Mouse (Mus musculus) monocyte, adult 5-6 weeks (primary cell): Measurements from ENCODE around the gene Mrps12. TPM values are rescaled to one million over a fixed set of nuclear protein-coding genes. Genes with fewer than 3 reads are reported as not detected.
"Not testable (repeated sequence)": the region's sequence is repeated elsewhere in the genome, so short reads cannot be mapped to it uniquely, and the experiment has no call there.

ENCODE experiments used
- ATAC-seq: fragments of 153-309, 156-312 bp; replicated peaks from 2 replicates; pipeline ENCODE4 v1.8.0; 2017; ENCODE audit warnings: mild to moderate bottlenecking; ENCODE audit not compliant: low TSS enrichment, insufficient number of reproducible peaks, severe bottlenecking, poor library complexity, low FRiP score
- total RNA-seq: library from RNA; stranded (forward); fragments of 200-1000, 200-491, 200-594 nt; gene quantifications from 3 replicates; pipeline ENCODE4 v1.2.3, GENCODE M21; 2017

The Mrps12 gene
- total RNA-seq, 1 experiment from 2014 or later: 33.7 TPM

DNA sequence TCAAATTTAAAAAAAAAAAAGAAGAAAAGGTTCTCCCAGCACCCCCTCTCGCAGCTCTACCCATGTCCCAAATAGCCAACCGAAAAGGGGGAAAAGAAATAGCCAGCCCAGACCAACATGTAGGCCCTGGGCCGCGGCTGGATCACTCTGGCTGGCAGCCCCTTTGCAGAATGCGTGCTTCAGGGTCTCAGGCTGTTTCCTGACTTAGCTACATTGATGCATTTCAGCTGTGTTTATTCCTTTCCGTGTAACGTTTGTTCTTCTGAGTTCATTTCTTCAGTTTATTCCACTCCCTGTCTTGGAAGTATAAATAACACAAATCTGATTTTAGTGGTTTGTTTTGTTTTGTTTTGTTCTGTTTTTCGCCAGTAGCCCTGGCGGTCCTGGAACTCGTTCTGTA, 23.9 kb downstream of the Mrps12 start:
- ATAC-seq: no peak

DNA sequence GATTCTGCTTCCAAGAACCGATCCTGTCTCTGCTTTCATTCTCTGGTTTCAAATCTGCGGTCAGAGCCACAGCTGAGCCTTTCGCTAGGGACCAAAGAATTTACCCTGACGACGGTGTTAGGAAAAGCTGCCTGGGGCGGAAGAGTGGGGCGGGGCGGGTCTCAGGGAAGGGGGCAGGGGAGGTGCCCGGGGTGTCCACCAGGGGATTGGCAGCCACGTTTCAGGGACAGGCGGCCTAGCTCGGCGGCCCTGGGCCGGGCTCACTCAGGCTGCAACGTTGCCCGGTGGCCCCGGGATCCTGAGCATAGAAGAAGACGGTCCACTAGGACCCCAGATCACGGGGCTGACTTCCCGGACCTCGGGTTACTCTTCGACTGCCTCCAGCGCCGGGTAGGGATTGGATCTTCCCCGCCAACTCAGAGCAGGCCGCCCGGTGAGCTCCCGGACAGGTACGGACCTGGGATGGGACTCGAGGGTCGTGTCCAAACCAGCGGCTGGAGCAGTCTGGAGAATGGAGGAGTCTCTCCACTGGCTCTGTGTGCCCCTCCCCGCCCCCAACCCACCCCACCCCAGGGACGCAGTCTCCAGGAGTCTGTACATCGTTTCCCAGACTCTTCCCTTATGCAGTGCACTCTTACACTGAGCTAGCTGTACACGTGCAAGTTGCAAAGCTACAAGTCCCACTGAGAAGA, 24.9 kb downstream of the Mrps12 start, which contains the start of gene Fbxo17:
TSS of gene Fbxo17 (plus strand) at position 215 of the 692 bp plus-strand sequence.
- ATAC-seq: peak; percentile 36; the same call in 1 of the 2 replicates

DNA sequence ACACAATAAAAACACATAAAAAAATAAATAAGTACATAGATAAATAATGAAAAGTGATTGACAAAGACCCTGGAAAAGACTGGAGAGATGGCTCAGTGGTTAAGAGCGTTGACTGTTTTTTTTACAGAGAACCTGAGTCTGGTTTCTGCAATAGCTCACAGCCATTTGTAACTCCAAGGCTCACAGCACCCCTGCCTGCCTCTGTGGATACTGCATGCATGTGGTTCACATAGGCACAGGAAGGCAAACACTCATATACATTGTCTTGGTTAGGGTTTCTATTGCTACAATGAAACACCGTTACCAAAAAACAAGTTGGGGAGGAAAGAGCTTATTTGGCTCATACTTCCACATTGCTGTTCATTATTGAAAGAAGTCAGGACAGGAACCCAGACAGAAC, 26.0 kb downstream of the Mrps12 start:
- ATAC-seq: no peak

DNA sequence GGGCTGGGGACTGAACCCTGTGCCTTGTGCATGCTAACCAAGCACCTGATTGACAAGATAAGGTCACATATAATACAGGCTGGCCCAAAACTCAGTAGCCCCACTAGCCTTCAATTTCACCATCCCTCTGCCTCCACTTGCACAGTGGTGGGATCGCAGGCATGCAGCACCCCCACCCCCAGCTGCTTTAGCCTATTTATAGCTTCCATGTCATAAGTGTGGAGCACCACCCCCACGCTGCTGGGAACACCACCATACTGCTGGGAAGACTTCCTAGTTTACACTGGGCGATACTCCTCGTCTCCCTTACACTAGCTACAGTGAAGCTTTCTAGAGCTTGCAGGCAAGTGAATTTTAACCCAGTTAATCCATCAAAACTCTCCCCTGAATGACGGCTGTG, 27.0 kb downstream of the Mrps12 start:
- ATAC-seq: no peak

DNA sequence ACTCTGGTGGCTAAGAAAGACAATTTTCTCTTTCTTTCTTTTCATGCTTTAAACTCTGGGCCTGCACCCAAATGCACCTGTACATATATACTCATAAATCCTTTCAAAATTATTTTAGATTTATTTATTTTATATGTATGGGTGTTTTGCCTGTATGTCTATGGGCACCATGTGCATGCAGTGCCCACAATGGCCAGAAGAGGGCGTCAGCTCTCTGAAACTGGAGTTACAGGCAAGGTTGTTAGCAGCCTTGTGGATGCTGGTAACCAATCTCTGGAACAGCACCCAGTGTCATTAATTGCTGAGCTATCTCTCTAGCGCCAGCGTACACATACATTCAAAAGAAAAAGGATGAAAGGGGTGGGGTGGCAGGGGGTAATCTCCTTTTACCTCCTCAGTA, 30.7 kb downstream of the Mrps12 start:
- ATAC-seq: no peak

DNA sequence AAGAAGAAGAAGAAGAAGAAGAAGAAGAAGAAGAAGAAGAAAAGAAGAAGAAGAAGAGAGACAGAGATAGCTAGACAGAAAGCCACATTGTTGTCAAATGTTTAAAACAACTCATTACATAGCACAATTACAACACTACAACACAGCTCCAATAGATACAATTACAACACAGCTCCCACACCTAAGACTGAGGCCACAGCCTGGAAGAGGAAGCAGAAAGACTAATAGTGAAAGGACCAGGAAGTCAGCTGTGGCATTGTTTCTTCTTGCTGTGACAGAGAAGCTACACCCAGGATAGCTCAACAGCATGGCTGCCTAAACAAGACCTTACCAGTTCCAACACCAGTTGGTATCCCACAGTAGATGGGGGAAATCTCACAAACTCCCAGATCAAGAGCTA, 32.2 kb downstream of the Mrps12 start:
- 0 out of 2 replicates have a peak, but pooled peaks have one; percentile 35 for ATAC-seq

DNA sequence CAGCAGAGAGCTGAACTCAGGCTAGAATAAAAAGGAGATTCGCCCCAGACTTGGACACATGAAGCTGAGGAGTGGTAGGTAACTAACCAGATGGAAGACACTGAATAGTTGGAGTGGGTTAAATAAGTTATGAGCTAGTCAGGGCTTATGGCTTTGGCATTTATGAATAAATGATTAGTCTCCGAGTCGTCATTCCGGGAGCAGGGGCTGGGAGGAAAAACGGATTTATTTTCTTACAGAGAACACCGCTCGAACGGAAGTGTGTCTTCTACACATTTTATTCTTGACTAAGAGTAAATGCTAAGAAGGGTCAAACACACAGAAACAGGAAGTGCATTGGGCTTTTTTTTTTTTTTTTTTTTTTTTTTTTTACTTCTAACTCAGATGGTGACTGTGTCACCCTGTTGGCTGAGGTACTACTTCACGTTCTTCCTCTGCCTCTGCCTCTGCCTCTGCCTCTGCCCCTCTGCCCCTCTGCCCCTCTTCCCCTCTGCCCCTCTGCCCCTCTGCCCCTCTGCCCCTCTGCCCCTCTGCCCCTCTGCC, 38.9 kb downstream of the Mrps12 start:
- no peak for ATAC-seq

DNA sequence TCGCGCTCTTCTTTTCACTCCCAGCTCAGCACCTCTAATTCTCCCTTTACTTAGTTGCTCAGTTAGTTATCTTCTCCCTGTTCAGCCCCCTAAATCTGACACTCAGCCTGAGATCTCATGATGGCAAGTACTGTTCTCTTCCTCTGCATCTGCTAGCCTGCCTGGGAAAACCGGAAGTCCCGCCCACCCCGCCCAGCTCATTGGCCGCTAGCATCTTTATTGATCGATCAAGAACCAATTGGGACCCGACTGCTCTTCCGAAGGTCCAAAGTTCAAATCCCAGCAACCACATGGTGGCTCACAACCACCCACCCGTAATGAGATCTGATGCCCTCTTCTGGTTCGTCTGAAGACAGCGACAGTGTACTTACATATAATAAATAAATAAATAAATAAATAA, 40.3 kb downstream of the Mrps12 start:
- not testable (repeated sequence) for ATAC-seq

DNA sequence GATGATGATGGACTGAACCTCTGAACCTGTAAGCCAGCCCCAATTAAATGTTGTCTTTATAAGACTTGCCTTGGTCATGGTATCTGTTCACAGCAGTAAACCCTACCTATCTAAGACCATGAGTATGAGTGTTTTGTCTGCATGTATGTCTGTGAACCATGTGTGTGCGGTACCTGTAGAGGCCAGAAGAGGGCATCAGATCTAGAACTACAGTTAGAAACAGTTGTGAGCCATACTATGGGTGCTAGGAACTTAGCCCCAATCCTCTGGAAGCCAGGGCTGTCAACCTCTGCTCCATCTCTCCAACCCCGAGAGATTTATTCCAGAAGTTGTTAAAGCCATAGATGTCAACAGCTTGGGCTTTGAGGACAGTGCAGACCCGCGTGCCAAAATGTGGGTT, 41.4 kb downstream of the Mrps12 start:
- ATAC-seq: no peak

DNA sequence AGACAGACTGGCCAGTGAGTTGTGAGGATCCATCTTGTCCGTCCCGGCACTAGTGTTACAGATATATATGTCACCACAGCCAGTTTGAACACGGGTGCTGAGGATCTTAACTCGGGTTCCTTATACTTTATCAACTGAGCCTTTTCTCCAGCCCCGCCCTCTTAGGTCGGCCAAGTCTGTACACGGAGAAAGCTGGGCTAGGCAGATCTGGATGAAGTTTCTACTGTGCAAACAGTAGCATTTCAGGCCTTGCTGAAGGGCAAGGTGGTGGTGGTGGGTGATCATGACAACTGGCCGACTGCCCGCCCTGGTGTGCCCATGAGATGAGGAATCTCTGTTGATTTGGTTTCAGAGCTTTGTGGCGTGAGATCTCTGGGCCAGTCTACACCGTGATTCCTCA, 44.3 kb downstream of the Mrps12 start:
- no peak for ATAC-seq

DNA sequence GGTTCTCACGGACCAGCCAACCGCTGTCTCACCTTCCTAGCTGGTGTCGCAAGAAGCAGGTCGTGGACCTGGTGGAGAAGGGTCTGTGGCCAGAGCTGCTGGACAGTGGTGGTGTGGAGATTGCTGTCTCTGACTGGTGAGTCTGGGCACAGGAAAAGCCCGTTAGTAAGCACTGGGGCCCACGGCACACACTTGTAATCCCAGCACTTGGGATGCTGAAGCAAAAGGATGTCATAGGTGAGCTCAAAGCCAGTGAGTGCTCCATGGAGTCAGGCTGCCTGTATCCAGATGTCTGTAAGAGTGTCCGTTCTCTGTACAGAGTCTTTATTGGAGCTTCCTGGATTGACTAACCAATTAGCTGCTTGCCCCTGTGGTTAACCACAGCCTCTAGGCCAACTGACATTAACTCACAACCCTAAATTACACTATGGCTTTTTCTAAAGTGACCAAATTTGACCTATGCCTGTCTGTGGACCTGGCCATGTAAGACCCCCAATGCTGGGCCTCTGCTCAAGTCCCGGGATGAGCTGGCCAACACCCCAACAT, 46.6 kb downstream of the Mrps12 start:
- ATAC-seq: 0 out of 2 replicates have a peak, but pooled peaks have one; percentile 24

DNA sequence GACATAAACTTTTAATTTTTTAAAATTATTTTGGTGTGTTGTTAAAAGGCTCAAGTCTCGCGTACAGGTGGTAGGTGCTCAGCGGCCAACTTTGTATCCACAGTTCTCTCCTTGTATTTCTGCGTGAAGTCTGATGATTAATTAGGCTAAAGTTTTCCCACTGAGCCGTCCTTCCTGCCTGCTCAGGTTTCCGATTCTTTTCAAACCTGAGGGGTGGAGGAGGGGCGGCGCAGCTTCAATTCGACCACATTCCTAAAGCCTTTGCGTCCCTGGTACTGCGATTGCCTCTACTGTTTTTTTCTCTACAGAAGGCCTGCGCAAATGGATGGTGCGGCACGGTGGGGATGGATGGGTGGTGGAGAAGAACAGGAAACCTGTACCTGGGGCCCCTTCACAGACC, 47.2 kb downstream of the Mrps12 start:
- no peak for ATAC-seq

DNA sequence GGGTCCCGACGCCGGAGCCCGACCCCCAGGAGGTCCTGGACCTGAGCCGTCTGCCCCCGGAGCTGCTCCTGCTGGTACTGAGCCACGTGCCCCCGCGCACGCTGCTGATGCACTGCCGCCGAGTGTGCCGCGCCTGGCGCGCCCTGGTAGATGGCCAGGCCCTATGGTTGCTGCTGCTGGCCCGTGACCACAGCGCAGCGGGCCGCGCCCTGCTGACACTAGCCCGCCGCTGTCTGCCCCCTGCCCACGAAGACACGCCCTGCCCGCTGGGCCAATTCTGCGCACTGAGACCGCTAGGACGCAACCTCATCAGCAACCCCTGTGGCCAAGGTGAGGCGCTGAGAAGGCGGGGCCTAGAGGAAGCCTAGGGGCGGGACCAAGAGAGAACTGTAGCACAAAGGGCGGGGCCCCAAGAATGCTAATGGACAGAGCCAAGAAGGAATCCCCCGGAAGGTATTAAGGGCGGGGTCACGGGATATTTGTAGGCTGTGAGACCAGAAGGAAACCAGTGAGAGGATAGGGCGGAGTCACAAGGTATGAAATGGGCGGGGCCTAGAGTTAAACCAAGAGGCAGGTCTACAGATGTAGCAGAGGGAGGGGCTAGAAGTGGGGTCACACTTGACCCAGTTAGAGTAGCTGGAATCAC, 48.2 kb downstream of the Mrps12 start:
- peak; percentile 78 for ATAC-seq

DNA sequence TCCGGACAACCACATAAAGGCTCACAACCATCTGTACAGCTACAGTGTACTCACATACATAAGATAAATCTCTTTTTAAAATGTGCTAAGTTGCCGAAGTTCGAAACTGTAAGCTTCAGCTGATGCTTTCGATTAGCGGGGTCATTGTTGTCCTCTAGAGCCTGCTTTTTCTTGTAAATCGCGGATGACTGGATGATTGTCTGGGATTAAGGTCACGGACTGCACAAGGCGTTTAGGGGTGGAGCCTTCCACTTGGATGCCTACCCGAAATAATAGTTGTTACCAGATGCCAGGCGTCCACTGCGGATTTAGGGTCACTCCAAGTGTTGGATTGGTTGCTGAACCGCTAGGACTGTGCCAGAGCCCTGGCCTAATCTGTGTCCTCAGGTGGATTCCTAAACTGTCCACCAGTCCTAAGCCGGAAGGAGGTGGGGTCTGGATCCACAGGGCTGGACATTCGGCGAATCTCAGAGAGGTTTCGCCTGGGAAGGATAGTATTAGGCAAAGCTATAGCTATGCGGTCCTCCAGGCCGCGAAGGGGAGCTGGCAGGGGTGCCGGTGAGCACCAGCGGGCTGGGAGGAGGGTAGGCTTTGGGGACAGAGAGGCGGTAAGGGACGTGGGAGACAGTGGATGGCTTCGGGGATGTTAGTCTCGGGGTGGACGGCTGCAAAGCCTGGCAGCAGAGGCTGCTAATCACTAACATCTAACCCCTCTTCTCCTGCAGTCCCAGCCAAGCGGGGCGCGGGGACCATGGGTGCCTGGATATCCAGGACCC, 48.9 kb downstream of the Mrps12 start, which contains the start of gene Fbxo27:
TSS of gene Fbxo27 (plus strand) at position 305 of the 776 bp plus-strand sequence.
- ATAC-seq: no peak; the same call in 1 of the 2 replicates

DNA sequence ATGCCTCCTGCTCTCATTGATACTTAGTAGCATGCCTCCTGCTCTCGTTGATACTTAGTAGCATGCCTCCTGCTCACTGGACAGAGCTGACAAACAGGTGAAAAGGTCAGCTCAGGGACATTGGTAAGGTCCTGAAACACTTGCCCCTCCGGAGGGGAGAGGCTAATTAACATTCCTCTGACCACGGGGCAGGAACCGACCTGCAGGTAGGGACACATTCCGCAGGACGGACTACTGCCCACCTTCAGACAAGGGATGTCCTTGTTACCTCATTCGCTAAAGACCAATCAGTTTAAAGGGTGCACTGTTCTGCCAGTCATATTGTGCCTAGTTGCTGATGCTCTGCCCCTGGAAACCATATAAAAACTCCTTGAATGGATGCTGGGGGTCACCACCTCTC, 50.5 kb downstream of the Mrps12 start:
- ATAC-seq: no peak
